In the genomic region with DNA sequence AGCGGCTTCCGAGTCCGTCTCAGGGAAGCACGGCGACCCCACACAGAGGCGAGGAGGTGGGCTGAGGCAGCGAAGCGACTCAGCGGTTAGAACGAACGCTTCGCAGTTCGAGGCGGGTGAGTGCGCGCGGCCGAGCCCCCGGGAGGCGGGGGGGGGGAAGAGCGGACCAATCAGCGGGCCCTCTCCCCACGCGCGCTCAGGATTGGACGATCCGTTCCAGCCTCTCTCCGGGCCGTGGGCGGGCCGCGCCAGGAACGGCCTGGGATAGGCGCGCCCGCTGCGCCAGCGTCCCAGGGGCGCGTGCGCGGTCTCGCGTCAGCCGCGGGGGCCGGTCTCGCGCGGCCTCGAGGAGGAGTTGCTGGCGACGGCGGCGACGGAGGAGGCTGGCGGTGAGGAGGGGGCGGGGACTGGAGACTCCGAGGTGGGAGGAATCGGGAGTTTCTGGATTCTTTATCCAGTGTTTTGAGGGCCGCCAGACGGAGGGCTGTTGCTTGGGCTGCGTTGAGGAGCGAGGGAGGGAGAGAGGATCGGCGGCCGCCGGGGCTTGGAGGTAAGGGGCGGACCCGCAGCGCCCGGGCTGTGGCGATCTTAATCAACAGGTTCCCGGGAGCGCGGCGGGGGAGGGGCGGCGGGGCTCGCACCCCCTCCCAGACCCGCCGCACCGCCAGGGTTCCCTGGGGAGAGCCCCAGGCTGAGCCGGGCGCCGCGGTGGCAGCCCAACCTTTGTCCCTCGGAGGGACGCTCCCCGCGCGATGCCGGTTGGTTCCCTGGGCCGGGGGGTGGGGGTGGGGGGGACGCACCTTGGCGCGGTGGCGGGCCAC, we compare ENCODE assay signal across 8 mouse cellular contexts. TPM values are rescaled to one million over a fixed set of nuclear protein-coding genes. Genes with fewer than 3 reads are reported as not detected.
DNase-seq lines count a peak whose midpoint lies in the region; ATAC-seq and TF ChIP-seq lines count a peak whose summit lies in the region.

A gene (plus strand): TSS at position 351 of the 821 bp plus-strand sequence.

- WGBS in hindbrain, postnatal 0 days: 2% methylated on average over 76 of the region's 98 CpGs

- H3K36me3 ChIP-seq in hindbrain, postnatal 0 days (ENCODE audit: insufficient read depth, low read length): no peaks in the 10 kb centered on the region

- intact Hi-C loops in gastrocnemius, adult 2 months (cut with DNase I): loop anchor here (2.0 to 5.0 kb wide), 2 partner anchors 42 to 114 kb away; a partner anchor contains a TSS
- intact Hi-C loops in left cerebral cortex, adult 2 months (cut with DNase I): loop anchor here (2.0 to 5.0 kb wide), 2 partner anchors 61 to 522 kb away; a partner anchor contains a TSS

- no peaks in the 10 kb centered on the region for H3K9me3 ChIP-seq in hindbrain, postnatal 0 days (ENCODE audit: low read length)

- H3K4me3 ChIP-seq in gastrocnemius, adult 2 months: peak within 1 kb of the TSS; percentile 90
- peak within 1 kb of the TSS; percentile 94 for H3K4me3 ChIP-seq in hindbrain, postnatal 0 days (ENCODE audit: low read length)
- peak within 1 kb of the TSS; percentile 70 for H3K4me3 ChIP-seq in left cerebral cortex, adult 2 months

- DNase-seq in ZHBTc4 (ENCODE audit: low read depth, low spot score): peak; percentile 99
- DNase-seq in gastrocnemius, adult 2 months: peak; percentile 99
- peak; percentile 99 for DNase-seq in hindbrain, postnatal 0 days (ENCODE audit: low spot score)
- DNase-seq in left cerebral cortex, adult 2 months (ENCODE audit: extremely low spot score in 1 of 2, low spot score in 2 of 2): peak; percentile 98
- peak; percentile 95 to 96 for DNase-seq in right cerebral cortex, adult 2 months (ENCODE audit: low spot score in 2 of 2)
- peak; percentile 96 for DNase-seq in urinary bladder, postnatal 14 days (ENCODE audit: low spot score)

- H3K4me1 ChIP-seq in hindbrain, postnatal 0 days (ENCODE audit: insufficient read depth, low read length): 0 out of 2 replicates have a peak, but pooled peaks cover 3% of the 10 kb centered on the region

- no peak for TF ChIP-seq CTCF in gastrocnemius, adult 2 months (IDR thresholded peaks at IDR 0.05)
- TF ChIP-seq CTCF in hindbrain, postnatal 0 days (IDR thresholded peaks at IDR 0.05; ENCODE audit: low read depth): no peak
- TF ChIP-seq CTCF in left cerebral cortex, adult 2 months (IDR thresholded peaks at IDR 0.05): no peak

- peak; percentile 96 for ATAC-seq in common myeloid progenitor, adult 5-6 weeks (replicated peaks; ENCODE audit: low read depth, poor library complexity, severe bottlenecking)
- ATAC-seq in hindbrain, postnatal 0 days: peak; percentile 100
- ATAC-seq in megakaryocyte, adult 5-6 weeks (ENCODE audit: poor library complexity, severe bottlenecking): peak; percentile 93

- H3K9ac ChIP-seq in hindbrain, postnatal 0 days (replicated peaks; ENCODE audit: low read length): peak within 1 kb of the TSS; percentile 84

- peak within 1 kb of the TSS; percentile 98 for H3K27ac ChIP-seq in gastrocnemius, adult 2 months
- peak within 1 kb of the TSS; percentile 82 for H3K27ac ChIP-seq in hindbrain, postnatal 0 days
- peak within 1 kb of the TSS; percentile 87 for H3K27ac ChIP-seq in left cerebral cortex, adult 2 months

- peak within 1 kb of the TSS; percentile 90 for H3K4me2 ChIP-seq in hindbrain, postnatal 0 days (ENCODE audit: low read depth, low read length)

- H3K27me3 ChIP-seq in hindbrain, postnatal 0 days (ENCODE audit: insufficient read depth, low read length): no peaks in the 10 kb centered on the region

RNA-seq across cellular contexts. Expression of the gene that starts here (rescaled TPM):
- 19.6 and 37.3 TPM in 2 replicates for total RNA-seq in common myeloid progenitor, adult 5-6 weeks (2017)
- 10 to 100 TPM; 15.4 to 22.9 TPM for total RNA-seq in gastrocnemius, adult 2 months (2021)
- total RNA-seq in hindbrain, postnatal 0 days (2014; rRNA removed): 10.7 and 14.5 TPM in 2 replicates
- 12.7 and 13.4 TPM in 2 replicates for polyA plus RNA-seq in hindbrain, postnatal 0 days (2015; fragmentation: Nextera tagmentation; extraction: Ambion mirVana)
- 10 to 100 TPM; 26.0 to 30.0 TPM for total RNA-seq in left cerebral cortex, adult 2 months (2021)
- total RNA-seq in megakaryocyte, adult 5-6 weeks (2015): 5.1 and 10.1 TPM in 2 replicates
- total RNA-seq in megakaryocyte, adult 5-6 weeks (2017): 23.9 and 27.7 TPM in 2 replicates

Comparison
In these comparisons a context has a peak if more than half of its experiments do, and no peak if none do; other contexts are left out.
1. Peak in every context shown above with its lines: DNase-seq, ATAC-seq, H3K4me3 ChIP-seq and H3K27ac ChIP-seq.